Mouse (Mus musculus) neutrophil, adult 5-6 weeks (primary cell): ENCODE measurements around the gene Cd5. TPM values are rescaled to one million over a fixed set of nuclear protein-coding genes. Genes with fewer than 3 reads are reported as not detected.

Experiments used
- ATAC-seq: fragments of 151-379, 151-347 bp; 2 replicates; pipeline ENCODE4 v1.8.0; 2017; ENCODE audit warnings: mild to moderate bottlenecking, moderate TSS enrichment; ENCODE audit not compliant: insufficient number of reproducible peaks, poor library complexity, low FRiP score, severe bottlenecking; ENCODE audit errors: extremely low read depth
- total RNA-seq: library from RNA; stranded (forward); fragments of 200-1000 nt; gene quantifications from 2 replicates; pipeline ENCODE4 v1.2.3, GENCODE M21; 2017

Cd5 gene
- total RNA-seq, 1 experiment from 2014 or later: 18.7 TPM

DNA sequence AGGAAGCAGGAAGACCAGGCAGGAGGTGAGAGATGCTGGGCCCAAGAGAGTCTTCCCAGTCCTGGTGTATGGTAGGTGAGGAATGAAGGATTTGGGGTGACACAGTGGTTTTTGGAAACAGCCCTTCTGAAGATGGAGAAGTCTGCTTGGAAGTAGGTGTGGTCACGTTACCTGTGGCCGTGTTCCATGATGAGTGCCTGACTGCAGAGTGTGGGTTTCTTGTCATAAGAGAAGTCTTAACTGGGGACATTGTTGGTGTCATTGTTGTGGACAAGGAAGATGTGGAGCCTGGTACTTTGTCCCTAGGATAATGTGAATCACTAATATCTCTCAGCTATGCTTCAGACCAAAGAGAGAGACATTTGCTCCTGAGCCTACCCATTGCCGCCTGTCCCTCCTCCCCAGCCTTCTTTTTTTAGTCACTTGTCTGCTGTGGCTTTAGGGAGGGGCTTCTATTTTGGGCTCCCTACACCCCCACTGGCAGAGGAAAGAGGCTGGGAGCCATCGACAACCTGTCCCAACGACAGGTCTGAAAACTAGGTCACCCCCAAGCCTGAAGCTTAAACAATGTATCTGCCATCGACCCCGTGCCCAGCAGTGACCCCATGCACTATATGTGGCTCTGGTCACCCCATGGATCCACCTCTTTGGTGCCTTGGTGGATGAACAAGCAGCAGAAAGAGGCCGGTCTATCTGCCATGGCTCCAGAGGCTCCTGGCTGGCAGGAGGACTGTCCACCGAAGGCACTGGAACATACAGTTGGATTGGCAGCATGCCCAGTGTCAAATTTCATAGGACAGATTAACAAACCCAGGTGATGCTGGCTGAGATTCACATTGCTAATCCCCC, 21.4 kb upstream of the Cd5 start:
- no peak for ATAC-seq

DNA sequence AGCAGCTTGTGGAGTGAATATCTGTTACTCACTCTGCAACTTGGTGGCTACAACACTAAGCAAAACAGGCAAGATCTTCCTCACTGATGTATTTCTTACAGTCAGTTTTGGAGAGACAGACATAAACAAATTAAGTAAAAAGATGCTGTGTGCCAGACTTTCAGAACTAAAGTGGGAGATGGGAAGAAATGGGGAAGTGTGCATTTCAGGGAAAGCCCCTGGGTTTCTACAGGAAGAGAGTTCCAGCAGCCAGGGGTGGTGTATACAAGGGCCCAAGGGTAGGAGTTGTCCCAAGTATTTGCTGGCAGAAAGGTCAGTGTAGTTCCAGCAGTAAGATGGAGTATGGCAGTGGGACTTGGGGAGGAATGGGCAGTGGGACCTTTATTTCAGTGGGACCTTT, 20.7 kb upstream of the Cd5 start:
- no peak for ATAC-seq

DNA sequence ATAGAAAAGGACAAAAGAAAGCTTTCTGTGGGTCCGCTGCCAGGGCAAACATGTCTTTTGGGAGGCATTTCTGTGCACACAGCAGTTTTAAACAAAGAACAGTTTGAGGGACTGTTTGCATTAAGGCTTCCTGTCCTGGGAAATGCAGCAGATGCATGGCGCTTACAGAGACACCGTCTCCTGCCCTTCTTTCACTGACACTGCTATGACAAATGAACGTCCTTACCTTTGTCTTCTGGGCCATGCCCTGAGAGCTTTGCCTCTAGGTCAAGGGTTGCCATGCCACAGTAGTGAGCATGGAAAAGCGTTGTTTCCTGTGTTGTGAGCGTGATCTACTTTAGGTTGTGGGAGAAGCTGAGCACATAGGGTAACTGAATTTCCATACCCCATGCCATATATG, 19.9 kb upstream of the Cd5 start:
- no peak for ATAC-seq

GRCm38 (mm10) chr19:10757526-10757925, 18.7 kb upstream of the Cd5 start:
- ATAC-seq: no peak

- ATAC-seq: no peak
Measured at GRCm38 (mm10) chr19:10757125-10757524, 18.3 kb upstream of the Cd5 start.

- no peak for ATAC-seq
Measured at GRCm38 (mm10) chr19:10752646-10753045, 13.8 kb upstream of the Cd5 start.

GRCm38 (mm10) chr19:10752106-10752505, 13.3 kb upstream of the Cd5 start:
- ATAC-seq: no peak

GRCm38 (mm10) chr19:10751607-10752006, 12.8 kb upstream of the Cd5 start:
- ATAC-seq: no peak

- no peak for ATAC-seq
Measured at GRCm38 (mm10) chr19:10750161-10750560, 11.4 kb upstream of the Cd5 start.

DNA sequence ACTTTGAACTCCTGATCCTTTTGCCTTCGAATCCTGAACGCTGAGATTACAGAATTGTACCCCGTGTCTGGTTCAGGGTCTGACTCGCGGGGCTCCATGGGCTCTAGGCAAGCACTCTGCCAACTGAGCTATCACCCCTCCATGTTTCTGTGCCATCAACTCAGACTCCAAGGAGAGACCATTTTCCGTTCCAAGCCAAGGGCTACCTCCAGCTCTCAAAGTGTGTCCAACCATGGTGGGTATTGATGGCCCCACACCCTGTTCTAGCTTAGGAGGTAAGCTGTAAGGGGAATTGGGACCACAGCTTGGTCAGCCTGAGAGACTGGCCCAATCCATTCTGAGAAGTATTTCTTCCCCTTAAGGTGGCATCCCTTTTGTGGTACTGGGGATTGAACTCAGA, 10.5 kb upstream of the Cd5 start:
- ATAC-seq: no peak

DNA sequence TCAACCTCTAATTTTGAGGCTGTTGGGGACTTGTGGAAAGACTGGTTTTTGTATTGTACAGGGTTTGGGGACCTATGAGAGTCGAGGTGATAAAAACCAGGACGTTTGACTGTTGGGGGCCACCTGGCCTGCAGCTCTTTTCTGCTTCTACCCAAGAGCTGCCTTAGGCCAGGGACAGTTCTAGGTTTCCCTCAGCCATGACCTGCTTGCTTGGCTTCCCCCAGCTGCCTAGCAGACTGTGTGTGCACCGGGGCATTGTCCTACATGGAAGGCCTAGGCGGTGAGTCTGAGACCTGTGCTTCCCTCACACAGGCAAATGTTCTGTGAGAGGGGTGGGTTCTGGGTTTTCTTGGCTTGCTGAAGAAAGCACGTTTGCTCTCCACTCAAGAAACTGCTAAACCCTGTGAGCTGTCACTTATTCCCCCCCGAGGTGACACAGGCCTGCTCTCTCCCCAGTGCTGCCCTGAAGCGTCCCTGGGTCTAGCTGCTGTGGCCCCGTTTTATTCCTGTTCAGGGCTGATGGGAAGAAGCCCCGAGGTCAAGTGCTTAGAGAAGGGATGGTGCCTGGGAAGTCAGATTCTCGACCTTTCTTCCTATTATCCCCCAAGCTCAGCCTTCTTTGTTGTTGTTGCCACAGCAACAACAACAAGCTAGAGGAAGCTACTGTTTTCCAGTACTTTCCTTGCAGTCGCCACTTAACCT, 9.8 kb upstream of the Cd5 start:
- no peak for ATAC-seq

DNA sequence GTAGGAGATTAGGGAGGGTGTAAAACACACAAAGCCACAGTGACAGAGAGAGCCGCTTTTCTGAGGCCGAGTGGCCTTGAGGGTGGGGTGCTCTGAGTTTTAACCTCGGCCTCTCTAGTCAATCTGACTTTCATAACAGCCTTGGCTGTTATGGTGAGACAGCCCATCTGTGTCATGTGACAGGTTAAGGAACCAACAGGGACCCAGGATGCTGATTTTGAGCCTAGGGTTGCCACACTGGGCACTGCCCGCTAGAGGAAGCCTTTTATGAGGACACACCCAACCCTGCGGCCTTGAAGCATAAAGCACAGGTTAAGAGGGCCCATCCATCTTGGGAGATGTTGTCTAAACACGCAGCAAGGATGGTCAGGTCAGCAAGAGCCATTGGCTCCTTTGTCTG, 8.9 kb upstream of the Cd5 start:
- peak; percentile 40 for ATAC-seq

GRCm38 (mm10) chr19:10747182-10747581, 8.4 kb upstream of the Cd5 start:
- ATAC-seq: no peak

DNA sequence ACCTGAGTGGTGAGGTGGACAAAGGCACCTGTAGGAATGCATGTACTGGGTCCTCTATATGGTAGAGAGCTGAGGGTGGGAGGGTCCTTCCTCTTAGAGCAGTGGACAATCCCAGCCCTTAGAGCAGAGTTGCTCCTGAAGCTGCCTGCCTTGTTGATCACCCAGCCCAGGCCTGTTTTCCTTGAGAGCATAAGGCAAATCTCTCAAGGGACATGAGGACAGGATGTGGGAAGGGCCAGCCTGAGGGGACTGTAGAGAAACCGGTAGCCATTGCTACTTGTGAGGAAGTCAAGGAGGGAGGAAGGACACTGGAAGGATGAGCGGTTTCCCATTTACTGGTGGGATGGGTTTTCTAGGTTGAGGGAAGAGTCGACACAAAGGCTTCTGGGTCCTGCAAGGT, 3.8 kb upstream of the Cd5 start:
- ATAC-seq: no peak

DNA sequence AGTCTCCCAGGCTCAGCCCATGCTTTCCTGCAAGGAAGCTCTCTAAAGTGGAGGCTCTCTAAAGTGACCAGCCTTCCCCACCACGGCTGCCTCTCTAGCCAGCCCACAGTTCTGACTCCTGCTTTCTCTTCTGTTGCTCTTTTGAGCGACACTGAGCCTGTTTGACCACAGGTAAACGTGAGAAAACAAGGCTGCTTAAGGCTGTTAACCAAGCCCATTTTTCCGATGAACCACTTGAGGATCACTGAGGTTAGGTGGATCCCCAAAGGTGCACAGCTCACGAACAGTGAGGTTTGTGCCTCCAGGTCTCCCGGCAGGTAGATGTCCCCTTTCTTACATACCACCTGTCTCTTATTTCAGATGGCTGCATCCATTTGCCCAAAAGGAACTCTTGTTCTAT, 3.3 kb upstream of the Cd5 start:
- no peak for ATAC-seq

DNA sequence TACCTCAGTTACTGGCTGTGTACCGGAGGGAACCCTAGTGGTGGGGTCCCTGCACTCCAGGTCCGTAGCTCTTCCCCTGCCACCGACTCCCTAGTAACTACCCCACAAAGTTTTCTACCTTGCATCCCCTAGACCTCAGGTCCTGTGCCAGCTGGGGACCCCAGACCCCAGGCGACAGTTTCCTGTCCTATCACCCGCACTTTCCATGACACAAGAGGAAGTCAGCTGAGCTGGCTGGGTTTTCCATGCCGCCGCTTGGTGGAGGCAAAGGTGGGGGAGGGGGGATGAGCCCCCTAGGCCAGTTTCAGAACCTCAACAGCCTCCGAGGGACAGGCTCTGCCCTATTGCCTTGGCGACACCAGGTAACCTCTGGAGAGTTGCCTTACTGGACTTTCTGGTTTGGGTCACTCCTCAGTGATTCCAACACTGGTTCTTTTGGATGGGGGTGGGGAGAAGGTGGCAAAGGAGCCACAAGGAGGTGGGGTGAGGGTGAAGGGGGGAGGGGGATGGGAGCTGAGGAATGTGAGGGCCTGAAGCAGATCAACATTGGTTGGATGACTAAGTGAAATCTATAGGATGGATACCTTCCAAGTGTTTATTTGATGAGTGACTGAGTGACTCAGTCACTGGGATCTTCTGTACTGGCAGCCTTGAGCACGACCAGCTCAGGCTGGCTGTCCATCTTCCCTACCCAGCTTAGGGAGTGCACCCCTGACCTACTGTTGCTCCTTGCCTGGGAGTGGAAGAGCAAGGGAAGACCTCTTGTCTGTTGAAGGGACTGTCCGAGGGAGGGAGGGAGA, 2.0 kb upstream of the Cd5 start:
- peak; percentile 37; the same call in 1 of the 2 replicates for ATAC-seq

DNA sequence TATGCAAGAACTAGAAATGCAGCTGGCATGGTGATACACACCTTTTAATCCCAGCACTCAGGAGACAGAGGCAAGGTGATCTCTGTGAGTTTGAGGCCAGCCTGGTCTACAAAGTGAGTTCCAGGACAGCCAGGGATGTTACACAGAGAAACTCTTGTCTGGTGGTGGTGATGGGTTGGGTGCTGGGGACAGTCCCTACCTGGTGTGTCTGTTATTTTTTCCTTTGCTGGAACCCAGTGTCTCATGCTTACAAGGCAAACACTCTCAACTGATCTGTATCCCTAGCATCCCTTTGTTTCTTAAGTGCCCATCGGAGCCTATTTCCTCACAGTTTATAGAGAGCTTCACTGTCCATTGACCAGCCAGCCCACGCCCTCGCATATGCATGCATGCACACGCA, 1.1 kb upstream of the Cd5 start:
- ATAC-seq: no peak

GRCm38 (mm10) chr19:10738038-10738437, 764 bp downstream of the Cd5 start:
- ATAC-seq: no peak

- ATAC-seq: no peak
Measured at GRCm38 (mm10) chr19:10735861-10736260, 2.9 kb downstream of the Cd5 start.

DNA sequence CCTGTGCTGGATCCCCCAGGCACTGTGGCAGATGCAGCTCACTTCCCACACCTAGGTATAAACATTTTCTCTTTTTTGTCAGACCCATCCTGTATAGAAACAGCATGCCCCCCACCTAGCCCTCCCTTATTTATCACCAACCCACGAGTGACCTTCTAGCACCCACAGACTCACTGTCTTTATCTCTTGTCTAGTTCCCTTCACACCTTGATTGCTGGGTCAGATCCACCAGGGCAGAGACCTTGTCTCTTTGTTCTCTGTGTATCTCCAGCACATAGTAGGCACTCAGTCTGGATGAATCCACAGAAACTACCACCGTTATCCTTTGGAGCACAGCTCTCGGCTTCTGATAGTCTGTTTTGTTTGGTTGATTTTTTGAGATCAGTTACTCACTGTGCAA, 3.7 kb downstream of the Cd5 start:
- ATAC-seq: no peak
